Mouse (Mus musculus) T-cell, adult 2 months (primary cell): Measurements from ENCODE around the gene Gstp3.

Experiments used
- DNase-seq: peaks from one replicate; pipeline ENCODE4 v3.0.0; 2022; ENCODE audit warnings: low spot score

Gstp3 gene

GRCm38 (mm10) chr19:4059069-4059740 lies at the start of gene Gstp3:
Gene Gstp3, minus strand, starts transcription at chr19:4059569.
- DNase-seq, result peak; percentile 77

DNA sequence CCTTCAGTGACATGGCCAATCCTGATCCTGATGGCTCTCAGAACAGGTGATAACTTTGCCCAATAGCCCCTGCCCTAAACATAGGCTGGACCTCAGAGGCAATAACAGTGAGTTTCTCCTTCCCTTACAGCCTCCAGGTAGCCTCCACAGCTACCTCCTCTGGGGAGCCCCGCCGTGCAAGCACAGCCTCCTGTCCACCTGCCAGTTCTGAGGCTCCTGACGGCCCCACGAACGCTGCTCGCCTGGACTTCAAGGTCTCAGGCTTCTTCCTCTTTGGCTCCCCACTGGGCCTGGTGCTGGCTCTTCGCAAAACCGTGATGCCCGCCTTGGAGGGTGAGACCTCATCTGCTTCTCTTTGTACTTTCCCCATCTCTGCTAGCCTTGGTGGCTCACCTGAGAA lies 49.2 kb upstream of the Gstp3 start:
- DNase-seq, result no peak

GRCm38 (mm10) chr19:4106654-4107053 lies 47.3 kb upstream of the Gstp3 start:
- DNase-seq, result no peak

- no peak for DNase-seq
Measured at GRCm38 (mm10) chr19:4104675-4105194, 45.4 kb upstream of the Gstp3 start.

- DNase-seq, result no peak
Measured at GRCm38 (mm10) chr19:4103792-4104191, 44.4 kb upstream of the Gstp3 start.

GRCm38 (mm10) chr19:4103294-4103693 lies 43.9 kb upstream of the Gstp3 start:
- no peak for DNase-seq

DNA sequence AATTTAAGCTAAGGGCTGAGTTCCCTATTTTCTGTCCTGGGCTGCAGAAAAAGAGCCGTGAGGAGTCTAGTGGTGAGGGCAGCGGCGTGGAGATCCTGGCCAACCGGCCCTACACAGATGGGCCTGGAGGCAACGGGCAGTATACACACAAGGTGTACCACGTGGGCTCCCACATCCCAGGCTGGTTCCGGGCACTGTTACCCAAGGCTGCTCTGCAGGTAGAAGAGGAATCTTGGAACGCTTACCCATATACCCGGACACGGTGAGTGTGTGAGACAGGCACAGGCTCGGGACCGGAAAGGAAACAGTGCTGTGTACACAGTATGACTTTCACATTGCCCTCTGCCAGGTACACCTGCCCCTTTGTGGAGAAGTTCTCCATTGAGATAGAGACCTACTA lies 43.3 kb upstream of the Gstp3 start:
- no peak for DNase-seq

DNA sequence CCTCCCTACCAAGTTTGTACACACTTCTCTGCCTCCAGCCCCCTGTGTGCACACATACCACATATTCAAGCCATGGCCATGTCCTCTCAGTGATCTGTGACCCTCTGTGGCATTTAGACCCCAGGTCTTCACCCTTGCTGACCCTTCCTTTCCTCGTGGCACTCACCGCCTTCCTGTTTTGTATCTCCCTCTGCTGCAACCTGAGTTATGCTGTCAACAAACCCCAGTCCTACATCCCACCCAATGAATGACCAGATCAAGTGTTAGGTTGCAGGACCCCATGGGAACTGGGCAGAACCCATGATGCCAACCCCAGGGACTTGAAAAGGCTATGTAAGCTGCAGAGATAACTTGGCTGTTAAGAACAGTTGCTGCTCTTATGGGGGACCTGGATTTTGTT lies 42.7 kb upstream of the Gstp3 start:
- DNase-seq, result no peak

DNA sequence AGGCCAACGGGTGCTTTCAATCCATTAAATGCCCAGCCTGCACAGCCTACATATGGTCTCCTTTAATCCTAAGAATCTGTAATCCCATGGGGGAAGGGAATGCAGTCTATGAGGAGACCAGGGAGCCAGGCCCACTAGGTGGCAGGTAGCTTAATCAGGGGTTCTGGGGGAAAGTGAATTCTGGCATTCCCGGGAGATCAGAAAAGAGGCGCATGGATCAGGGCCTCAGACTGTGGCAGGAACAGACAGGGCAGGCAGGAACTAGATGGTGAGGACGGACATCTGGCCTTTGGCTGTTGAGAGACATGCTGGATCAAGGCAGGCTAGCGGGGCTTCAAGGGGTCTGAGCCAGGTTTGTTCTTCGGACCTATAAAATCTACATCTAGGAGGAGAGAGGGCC lies 42.1 kb upstream of the Gstp3 start:
- DNase-seq, result no peak

GRCm38 (mm10) chr19:4100718-4101261 lies 41.4 kb upstream of the Gstp3 start:
- peak; percentile 44 for DNase-seq

DNA sequence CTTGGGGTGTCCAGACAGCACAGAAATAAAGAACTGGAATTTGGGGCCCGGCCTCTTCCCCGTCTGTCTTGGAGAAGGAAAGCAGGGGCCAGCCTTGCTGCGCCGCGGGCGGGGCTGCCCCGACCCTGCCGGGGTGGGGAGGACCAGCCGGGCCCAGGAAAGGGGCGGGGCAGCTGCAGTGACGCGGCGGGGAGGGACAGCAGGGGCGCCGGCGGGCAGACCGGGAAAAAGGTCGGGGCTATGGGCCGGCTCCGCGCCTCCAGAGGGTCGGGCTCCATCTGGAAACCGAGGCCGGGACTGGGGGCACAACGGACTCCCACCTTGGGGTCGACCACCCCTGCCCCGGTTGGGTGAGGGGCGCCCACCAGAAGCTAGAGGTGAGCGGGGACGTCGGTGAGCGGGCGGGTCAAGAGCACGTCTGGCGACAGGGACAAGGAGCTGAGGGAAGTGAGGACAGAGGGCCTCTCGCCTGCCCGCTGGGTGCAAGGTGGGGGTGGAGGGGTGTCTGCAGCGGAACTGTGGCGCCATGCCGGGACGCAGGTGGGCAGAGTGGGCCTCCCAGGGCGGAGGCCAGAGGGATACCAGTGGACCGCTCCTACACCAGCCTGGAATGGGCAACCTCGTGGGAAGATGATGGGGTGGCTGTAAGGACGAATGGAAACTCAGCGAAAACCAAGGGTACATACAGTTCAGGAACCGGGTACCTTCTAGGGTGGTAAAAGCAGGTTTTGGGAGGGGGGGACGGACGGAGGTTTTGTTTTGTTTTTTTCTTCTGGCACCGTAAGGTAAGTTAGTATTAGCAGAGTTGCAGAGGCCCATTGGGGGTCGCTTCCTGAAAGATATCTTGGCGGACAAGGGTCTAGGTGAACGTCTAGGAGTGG lies 40.7 kb upstream of the Gstp3 start, which contains the start of gene Pitpnm1:
Gene Pitpnm1, plus strand, starts transcription at position 162 of the 881 bp plus-strand sequence.
- DNase-seq, result peak; percentile 54

DNA sequence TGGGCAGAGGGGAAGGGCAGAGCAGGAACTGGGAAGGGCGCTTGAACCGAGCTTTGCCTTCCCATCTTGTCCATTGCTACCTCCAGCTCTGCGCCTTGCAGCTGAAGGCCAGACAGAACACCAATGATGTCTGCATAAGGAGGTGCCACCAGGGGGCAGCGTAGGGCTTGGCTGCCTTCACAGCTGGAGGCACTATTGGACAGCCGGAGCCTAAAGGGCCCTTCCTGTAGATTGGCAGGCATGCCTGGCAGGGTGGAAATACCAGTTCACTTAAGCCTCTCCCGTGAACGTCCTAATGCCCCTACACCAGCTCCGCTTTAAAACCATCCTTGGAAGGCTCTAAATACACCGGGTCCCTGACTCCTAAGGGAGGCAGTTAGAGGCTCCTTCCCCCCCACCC lies 39.7 kb upstream of the Gstp3 start:
- peak; percentile 91 for DNase-seq

- no peak for DNase-seq
Measured at GRCm38 (mm10) chr19:4098426-4098825, 39.1 kb upstream of the Gstp3 start.

DNA sequence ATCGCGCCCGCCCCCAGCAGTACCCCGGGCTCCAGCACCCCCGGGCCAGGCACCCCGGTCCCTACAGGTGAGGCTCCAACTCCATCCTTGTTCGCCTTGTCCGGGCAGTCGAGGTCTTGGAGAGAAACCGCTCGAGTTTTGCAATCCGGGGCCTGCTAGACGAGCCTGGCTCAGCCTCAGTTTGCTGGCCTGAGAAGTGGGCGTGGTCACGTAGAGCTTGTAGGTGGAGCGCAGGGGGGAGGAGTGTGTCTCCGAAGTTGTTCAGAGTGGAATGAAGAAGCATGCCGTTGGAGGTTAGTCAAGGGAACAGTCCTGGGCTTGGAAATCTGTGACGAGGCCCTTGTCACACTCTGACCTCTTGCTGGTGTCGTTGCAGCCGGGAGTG lies 38.1 kb upstream of the Gstp3 start:
- DNase-seq, result peak; percentile 77

DNA sequence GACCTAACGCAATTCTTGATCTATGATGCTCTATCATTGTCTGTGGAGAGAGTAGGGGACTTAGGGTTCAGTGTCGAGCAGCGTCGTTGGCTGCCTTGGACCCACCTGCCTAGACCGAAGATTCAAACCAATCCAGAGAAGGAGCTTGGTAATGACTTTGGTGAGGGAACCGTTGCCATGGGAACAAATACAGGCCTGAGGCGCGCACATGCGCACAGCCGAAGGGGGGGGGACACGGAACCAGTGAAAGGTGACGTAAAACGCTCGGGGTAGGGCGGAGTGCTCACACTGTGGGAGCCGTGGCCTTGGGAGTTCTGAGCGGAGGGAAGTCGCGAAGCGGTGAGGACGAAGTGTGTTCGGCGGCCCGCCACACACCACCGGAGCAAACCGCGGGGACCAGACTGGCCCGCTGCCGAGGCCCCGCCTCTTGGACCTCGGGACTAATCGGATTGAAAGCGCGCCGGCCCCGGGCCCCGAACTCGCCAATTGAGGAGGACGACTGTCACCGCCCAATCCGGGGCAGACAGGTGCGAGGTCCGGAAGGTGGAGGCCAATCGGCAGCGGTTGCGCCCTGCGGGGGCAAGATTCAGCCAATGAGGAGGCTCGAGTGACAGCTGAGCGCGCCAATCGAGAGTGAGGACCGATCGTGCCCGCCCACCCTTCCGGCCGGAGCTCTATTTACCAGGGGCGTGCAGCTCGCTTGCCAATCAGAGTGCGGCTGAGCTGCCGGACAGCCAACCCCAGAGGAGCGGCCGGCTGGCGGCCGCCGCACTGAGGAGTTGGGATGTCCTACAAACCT lies 37.5 kb upstream of the Gstp3 start, which contains the start of gene Cdk2ap2:
Gene Cdk2ap2, plus strand, starts transcription at position 541 of the 799 bp plus-strand sequence.
- peak; percentile 98 for DNase-seq

- DNase-seq, result no peak
Measured at GRCm38 (mm10) chr19:4095802-4096201, 36.4 kb upstream of the Gstp3 start.

DNA sequence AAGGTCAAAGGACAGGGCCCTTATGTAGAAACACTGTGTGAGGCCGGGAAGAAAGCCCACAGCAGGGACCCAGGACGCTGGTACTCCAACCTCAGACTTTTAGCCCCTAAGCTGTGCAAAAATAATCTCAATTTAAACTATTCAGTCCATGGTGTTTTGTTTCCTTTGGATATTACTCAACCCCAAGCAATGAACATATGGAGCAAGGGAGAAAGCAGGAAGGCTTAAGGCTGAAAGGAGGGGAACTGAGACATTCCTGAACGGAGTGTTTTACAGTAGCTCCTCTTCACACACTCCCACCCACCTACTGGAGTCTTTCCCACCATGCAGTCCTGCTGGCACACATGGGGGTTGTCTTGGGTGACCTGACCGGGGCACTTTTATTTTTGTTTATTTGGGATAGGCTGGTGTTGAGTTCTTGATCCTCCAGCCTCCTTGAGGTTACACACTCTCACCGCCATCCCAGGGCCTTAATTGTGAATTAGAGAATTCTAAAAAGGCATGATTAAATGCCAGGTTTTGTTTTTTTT lies 35.5 kb upstream of the Gstp3 start:
- DNase-seq, result no peak

DNA sequence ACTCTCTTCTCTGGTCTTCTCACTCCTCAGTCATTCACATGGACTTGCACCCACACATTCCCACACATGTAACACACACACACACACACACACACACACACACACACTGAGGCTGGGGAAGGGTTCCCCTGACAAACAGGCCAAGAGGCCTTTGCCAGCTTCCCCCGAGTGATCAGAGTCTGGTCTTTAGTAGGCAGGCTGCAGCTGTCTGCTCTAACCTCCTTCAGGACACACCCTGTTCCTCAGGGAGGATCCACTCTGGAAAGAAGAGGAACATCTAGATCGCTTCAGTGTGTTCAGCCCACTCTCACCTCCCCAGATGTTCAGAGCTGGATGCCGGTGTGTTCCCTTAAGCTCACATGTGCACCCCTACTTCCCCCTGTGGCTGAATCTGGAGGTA lies 35.0 kb upstream of the Gstp3 start:
- no peak for DNase-seq

DNA sequence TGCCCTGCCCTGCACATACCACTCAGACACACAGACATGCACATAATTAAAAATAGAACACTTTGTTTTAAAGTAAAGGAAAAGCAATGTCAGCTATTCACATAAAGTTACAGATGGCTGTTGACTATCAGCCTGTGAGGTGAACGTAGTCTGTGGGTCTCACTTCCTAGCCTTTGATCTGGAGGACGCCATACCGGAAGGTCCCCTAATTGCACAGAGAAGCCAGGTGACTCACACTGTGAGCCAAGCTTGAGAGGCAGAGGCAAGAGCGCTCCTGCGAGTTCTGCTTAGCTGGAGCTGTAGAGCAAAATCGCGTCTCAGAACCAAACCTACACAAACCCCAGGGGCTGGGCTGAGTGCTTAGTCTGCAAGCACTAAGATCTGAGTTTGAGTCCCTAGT lies 34.4 kb upstream of the Gstp3 start:
- DNase-seq, result peak; percentile 74

DNA sequence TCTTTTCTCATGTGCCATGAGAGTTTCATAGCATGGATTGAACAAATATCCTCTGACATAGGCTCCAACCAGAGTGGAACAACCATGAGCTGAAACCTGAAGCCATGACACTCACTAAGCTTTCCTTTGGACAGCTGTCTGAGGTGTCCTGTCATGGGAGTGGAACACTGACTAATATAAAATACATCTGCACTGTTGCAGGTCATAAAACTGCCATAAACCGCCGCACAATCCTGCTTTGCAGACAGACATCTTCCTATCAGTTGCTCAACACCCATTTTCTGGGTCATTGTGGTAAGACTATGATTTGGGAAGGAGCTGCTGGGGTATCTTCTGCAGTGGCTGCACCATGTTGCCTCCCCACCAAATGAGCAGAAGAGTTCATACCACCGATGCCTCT lies 33.4 kb upstream of the Gstp3 start:
- no peak for DNase-seq

DNA sequence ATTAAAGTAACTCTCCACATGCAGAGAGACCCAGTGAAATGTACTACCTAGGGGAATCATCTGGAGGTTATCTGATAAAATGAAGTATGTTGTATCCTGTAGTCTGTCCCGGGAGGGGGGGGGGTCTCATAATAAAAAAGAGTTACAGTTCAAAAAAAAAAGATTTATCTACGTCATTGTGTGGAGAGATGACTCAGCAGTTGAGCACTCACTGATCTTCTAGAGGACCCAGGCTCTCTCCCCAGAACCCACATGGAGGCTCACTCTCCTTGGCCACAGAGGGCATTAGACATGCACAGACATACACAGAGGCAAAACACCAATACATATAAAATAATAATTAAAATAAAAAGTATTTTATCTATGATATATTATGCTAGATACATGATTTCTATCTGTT lies 32.0 kb upstream of the Gstp3 start:
- DNase-seq, result no peak

DNA sequence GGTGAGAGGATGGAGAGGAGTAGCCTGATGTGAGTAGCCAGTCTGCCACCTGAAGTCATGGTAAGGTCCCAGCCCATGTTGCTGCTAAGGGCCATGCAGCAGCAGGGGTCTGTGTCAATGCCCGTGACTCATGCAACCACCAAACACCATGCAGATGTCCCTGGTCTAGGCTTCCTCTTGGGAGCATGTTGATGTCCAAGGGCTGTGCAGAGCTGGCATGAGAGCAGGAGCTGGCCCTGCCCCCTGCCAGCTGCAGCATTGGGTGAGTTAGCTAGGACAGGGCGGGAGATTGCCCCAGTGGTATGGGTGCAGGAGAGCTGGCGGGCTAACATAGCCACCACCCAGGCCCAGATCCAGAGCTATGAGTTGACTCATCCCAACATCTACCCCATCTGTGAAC lies 31.1 kb upstream of the Gstp3 start:
- no peak for DNase-seq
